Mouse (Mus musculus): Measurements from ENCODE around the gene Tnr.

DNA sequence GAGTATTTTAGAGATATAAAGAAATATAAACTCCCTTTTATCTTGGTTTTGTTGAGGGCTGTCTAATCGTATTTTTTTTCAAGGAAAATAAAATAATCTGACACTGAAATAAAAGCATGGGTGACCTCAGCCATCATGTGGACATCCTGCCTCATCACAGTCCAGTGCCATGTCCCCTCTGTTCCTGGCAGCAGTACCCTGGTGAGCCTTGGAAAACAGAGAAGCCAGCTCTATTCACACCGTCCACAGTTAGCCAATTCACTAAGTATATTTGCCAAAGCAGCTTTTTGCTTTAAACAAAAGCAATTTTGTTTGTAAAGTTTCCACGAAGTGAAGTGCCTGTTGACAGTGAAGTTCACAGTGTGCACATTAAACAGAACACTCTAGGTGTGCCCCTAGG lies 109.0 kb downstream of the Tnr start:
- TF ChIP-seq CTCF (IDR thresholded peaks at IDR 0.05; ENCODE audit: low read depth): no peak
- TF ChIP-seq EP300 (IDR thresholded peaks at IDR 0.05; ENCODE audit: low read depth): no peak
